Comparison of ENCODE assay signal across 9 mouse cellular contexts in genomic region chr5:81345436-81346131, GRCm38 (mm10).
DNase-seq lines count a peak whose midpoint lies in the region; ATAC-seq lines count a peak whose summit lies in the region.
"Had no signal": no experiment of that assay in that cellular context is flagged by ENCODE, and none has a peak within 500 bp of the region (broad histone marks: within the 10 kb centered on the region; RNA-seq: fewer than 3 reads in every experiment).

No protein-coding gene starts in this region.

- H3K36me3 ChIP-seq in hindbrain, embryonic 11.5 days (ENCODE audit: control insufficient read depth, insufficient read depth, low read length): no peaks in the 10 kb centered on the region
- no peaks in the 10 kb centered on the region for H3K36me3 ChIP-seq in hindbrain, embryonic 10.5 days
- H3K36me3 ChIP-seq in hindbrain, embryonic 13.5 days: no peaks in the 10 kb centered on the region
- H3K36me3 ChIP-seq in midbrain, embryonic 11.5 days (ENCODE audit: control insufficient read depth, insufficient read depth, low read length): no peaks in the 10 kb centered on the region

- H3K9ac ChIP-seq in hindbrain, embryonic 11.5 days (ENCODE audit: low read depth, low read length): no peak overlapping the region
- no peak overlapping the region for H3K9ac ChIP-seq in hindbrain, embryonic 13.5 days
- no peak overlapping the region for H3K9ac ChIP-seq in midbrain, embryonic 11.5 days (ENCODE audit: low read length)

- no peaks in the 10 kb centered on the region; the same call in 1 of the 2 replicates for H3K4me1 ChIP-seq in hindbrain, embryonic 11.5 days (replicated peaks; ENCODE audit: control insufficient read depth, insufficient read depth, low read length)
- peaks cover 28% of the 10 kb centered on the region for H3K4me1 ChIP-seq in hindbrain, embryonic 10.5 days (replicated peaks)
- H3K4me1 ChIP-seq in hindbrain, embryonic 13.5 days (replicated peaks): peaks cover 14% of the 10 kb centered on the region
- peaks cover 6% of the 10 kb centered on the region for H3K4me1 ChIP-seq in midbrain, embryonic 11.5 days (ENCODE audit: control insufficient read depth, insufficient read depth, low read length)

- WGBS in hindbrain, embryonic 11.5 days: 52% methylated on average over 9 of the region's 9 CpGs
- 61% methylated on average over 9 of the region's 9 CpGs for WGBS in hindbrain, embryonic 10.5 days
- WGBS in hindbrain, embryonic 13.5 days: 42% methylated on average over 9 of the region's 9 CpGs
- WGBS in midbrain, embryonic 11.5 days: 41% methylated on average over 9 of the region's 9 CpGs

- DNase-seq in hindbrain, embryonic 11.5 days (ENCODE audit: low spot score): no peak
- DNase-seq in hindbrain, embryonic 10.5 days (ENCODE audit: low spot score): no peak
- DNase-seq in embryo, embryonic 9.5 days (ENCODE audit: extremely low spot score): peak; percentile 15
- DNase-seq in midbrain, embryonic 11.5 days (ENCODE audit: low spot score, missing footprints): peak; percentile 83
- no peak for DNase-seq in frontal cortex, postnatal 25 days (ENCODE audit: low spot score in 2 of 2)
- DNase-seq in gastrocnemius, postnatal 4 days (ENCODE audit: low spot score in 2 of 2): no peak
- DNase-seq: cerebellum, adult 8-10 months had no signal

- no peak overlapping the region for H3K4me3 ChIP-seq in hindbrain, embryonic 11.5 days (ENCODE audit: low read depth, low read length)
- H3K4me3 ChIP-seq in hindbrain, embryonic 10.5 days: no peak overlapping the region
- no peak overlapping the region for H3K4me3 ChIP-seq in hindbrain, embryonic 13.5 days
- H3K4me3 ChIP-seq in midbrain, embryonic 11.5 days (ENCODE audit: low read depth, low read length): no peak overlapping the region

- H3K27ac ChIP-seq in hindbrain, embryonic 11.5 days (ENCODE audit: low read depth, low read length): no peak overlapping the region
- H3K27ac ChIP-seq in hindbrain, embryonic 10.5 days: no peak overlapping the region
- peak overlapping the region; percentile 6; the same call in 1 of the 2 replicates for H3K27ac ChIP-seq in hindbrain, embryonic 13.5 days
- H3K27ac ChIP-seq in midbrain, embryonic 11.5 days (ENCODE audit: low read depth, low read length): no peak overlapping the region

- H3K4me2 ChIP-seq in hindbrain, embryonic 11.5 days (replicated peaks; ENCODE audit: low read depth, low read length): no peak overlapping the region
- H3K4me2 ChIP-seq in hindbrain, embryonic 13.5 days: no peak overlapping the region
- H3K4me2 ChIP-seq in midbrain, embryonic 11.5 days: no peak overlapping the region

- no peaks in the 10 kb centered on the region for H3K27me3 ChIP-seq in hindbrain, embryonic 11.5 days (ENCODE audit: control insufficient read depth, insufficient read depth, low read length)
- H3K27me3 ChIP-seq in hindbrain, embryonic 10.5 days (ENCODE audit: insufficient read depth, poor library complexity, severe bottlenecking): no peaks in the 10 kb centered on the region
- no peaks in the 10 kb centered on the region for H3K27me3 ChIP-seq in hindbrain, embryonic 13.5 days
- H3K27me3 ChIP-seq in midbrain, embryonic 11.5 days (ENCODE audit: control insufficient read depth, insufficient read depth, low read length): no peaks in the 10 kb centered on the region

- no peaks in the 10 kb centered on the region for H3K9me3 ChIP-seq in hindbrain, embryonic 11.5 days (ENCODE audit: control insufficient read depth, low read length)
- H3K9me3 ChIP-seq in hindbrain, embryonic 10.5 days: no peaks in the 10 kb centered on the region
- H3K9me3 ChIP-seq in hindbrain, embryonic 13.5 days: no peaks in the 10 kb centered on the region
- H3K9me3 ChIP-seq in midbrain, embryonic 11.5 days (ENCODE audit: control insufficient read depth, low read length): no peaks in the 10 kb centered on the region

- peak; percentile 67; the same call in 1 of the 2 replicates for ATAC-seq in hindbrain, embryonic 11.5 days (ENCODE audit: low FRiP score)
- peak; percentile 55 for ATAC-seq in hindbrain, embryonic 13.5 days (ENCODE audit: low FRiP score)
- peak; percentile 47 for ATAC-seq in midbrain, embryonic 11.5 days (ENCODE audit: low FRiP score)
- ATAC-seq in erythroblast, adult 5-6 weeks (replicated peaks; ENCODE audit: low FRiP score, poor library complexity, severe bottlenecking): no peak

Comparison
In these comparisons a context has a peak if more than half of its experiments do, and no peak if none do; other contexts are left out.
1. DNase-seq: peak in embryo, embryonic 9.5 days (single experiment) and midbrain, embryonic 11.5 days (single experiment); none in hindbrain, embryonic 11.5 days (single experiment), hindbrain, embryonic 10.5 days (single experiment), frontal cortex, postnatal 25 days (0 of 2) and gastrocnemius, postnatal 4 days (0 of 2).